Mouse (Mus musculus): ENCODE results near the gene Ifitm1. TPM values are rescaled to one million over a fixed set of nuclear protein-coding genes. Genes with fewer than 3 reads are reported as not detected.
"Not testable (repeated sequence)": the region's sequence is repeated elsewhere in the genome, so short reads cannot be mapped to it uniquely, and the experiment has no call there.

The Ifitm1 gene
- polyA plus RNA-seq, 1 experiment = 82.9 TPM

DNA sequence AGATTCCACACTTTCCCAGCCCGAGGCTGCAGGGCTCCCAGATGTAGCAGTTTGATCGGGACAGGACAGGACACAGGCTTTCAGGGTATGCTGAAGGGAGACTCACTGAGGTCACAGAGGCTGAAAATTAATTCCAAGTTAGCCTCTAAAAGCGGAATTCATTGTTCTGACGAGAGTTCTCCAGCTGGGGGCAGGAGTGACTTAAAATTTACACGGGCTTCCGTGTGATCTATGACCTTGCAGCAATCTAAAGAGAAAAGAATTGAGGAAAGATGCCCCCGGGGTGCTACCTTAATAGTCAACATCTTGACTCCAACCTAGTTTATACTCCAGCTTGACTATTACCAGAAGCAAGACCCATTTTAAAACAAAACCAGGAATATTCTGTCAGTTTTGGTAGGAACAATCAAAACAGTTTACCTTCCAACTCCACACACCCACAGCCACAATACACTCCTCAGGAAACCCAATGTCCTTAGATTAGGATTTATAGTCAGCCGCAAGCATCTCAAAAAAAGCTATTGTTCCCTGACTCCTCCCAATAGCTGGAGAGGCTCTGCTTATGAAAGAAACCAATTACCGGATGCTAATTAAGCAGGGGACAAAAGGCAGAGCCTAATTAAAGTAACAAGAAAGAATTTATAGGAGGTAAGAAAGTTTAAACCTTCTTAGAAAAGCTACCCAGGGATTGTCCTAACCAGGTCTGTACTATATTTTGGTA lies 7.7 kb upstream of the Ifitm1 start:
- H3K27ac ChIP-seq (ENCODE audit: control insufficient read depth, insufficient read depth, low read depth, low read length, poor library complexity) = no peak overlapping the region
- TF ChIP-seq CTCF (IDR thresholded peaks at IDR 0.05; ENCODE audit: control insufficient read depth, insufficient read depth, low read length) (no peak), POLR2A (IDR thresholded peaks at IDR 0.05; ENCODE audit: borderline replicate concordance, control insufficient read depth, low read depth, low read length) (no peak)
- H3K4me3 ChIP-seq (replicated peaks; ENCODE audit: control insufficient read depth, low read depth, low read length) = no peak overlapping the region
- WGBS = 9% methylated on average over 9 of the region's 9 CpGs
- H3K4me1 ChIP-seq (ENCODE audit: control insufficient read depth, insufficient read depth, low read length) = peaks cover 6% of the 10 kb centered on the region

DNA sequence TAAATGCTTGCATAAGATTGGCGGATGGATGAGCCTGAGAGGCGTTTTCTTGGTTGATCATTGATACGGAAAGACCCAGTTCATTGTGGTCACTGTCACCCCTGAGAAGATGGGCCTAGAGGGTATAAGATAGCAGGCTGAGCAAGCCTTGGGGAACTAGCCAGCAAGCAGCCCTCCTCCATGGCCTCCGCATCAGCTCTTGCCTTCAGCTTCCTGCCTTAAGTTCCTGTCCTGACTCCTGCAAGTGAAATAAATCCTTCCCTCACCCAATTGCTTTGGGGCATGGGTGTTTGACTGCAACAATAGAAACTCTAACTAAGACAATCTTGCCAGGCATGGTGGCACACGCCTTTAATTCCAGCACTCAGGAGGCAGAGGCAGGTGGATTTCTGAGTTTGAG lies 7.0 kb upstream of the Ifitm1 start:
- Histone ChIP-seq H3K4me3 (replicated peaks; ENCODE audit: control insufficient read depth, low read depth, low read length) (no peak overlapping the region), H3K27ac (ENCODE audit: control insufficient read depth, insufficient read depth, low read depth, low read length, poor library complexity) (no peak overlapping the region), H3K4me1 (ENCODE audit: control insufficient read depth, insufficient read depth, low read length) (peaks cover 6% of the 10 kb centered on the region)
- 55% methylated on average over 5 of the region's 5 CpGs for WGBS
- no peak for TF ChIP-seq POLR2A (IDR thresholded peaks at IDR 0.05; ENCODE audit: borderline replicate concordance, control insufficient read depth, low read depth, low read length)
- TF ChIP-seq CTCF (IDR thresholded peaks at IDR 0.05; ENCODE audit: control insufficient read depth, insufficient read depth, low read length) = no peak

DNA sequence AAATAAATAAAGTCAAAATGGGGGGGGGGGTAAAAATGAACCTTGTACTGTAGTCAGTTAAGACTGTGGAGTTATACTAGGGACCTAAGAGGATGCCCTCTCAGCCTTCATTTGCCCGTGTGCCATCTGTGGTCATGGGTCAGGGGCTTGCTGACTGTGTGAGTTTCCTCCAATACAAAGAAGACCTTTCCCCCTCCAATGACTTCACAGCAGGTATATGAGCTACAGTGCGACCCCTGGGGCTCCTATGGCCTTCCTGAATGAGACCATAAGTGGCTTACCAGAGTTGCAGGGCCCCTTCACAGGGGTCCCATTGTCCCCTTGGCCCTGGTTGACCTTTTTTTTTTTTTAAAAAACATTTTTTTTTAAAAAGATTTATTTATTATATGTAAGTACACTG lies 5.6 kb upstream of the Ifitm1 start:
- no peak for TF ChIP-seq POLR2A (IDR thresholded peaks at IDR 0.05; ENCODE audit: borderline replicate concordance, control insufficient read depth, low read depth, low read length)
- TF ChIP-seq CTCF (IDR thresholded peaks at IDR 0.05; ENCODE audit: control insufficient read depth, insufficient read depth, low read length) = no peak

DNA sequence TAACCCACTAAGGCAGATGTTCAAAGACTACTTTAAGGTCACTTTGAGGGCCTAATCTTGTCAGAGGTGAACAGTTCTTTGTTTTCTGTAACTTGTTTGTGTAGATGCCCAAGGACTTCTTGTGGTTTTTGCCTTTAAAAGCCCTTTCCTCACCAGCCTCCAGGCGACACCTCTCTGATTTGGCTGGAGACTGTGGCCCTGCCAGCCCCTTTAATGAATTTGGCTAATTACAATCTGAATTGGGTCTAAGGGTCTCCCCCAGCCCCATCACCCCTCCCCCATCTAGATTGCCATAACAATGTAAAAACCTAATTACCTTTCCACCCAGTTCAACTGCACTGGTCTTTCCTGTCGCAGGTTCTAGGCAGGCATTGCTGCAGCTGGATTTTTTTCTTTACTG lies 4.3 kb upstream of the Ifitm1 start:
- peaks cover 3% of the 10 kb centered on the region; the same call in 1 of the 2 replicates for H3K4me1 ChIP-seq (ENCODE audit: control insufficient read depth, insufficient read depth, low read length)
- no peak overlapping the region for H3K27ac ChIP-seq (ENCODE audit: control insufficient read depth, insufficient read depth, low read depth, low read length, poor library complexity)
- WGBS = 76% methylated on average over 2 of the region's 2 CpGs
- H3K4me3 ChIP-seq (replicated peaks; ENCODE audit: control insufficient read depth, low read depth, low read length) = no peak overlapping the region
- TF ChIP-seq CTCF (IDR thresholded peaks at IDR 0.05; ENCODE audit: control insufficient read depth, insufficient read depth, low read length) (no peak), POLR2A (IDR thresholded peaks at IDR 0.05; ENCODE audit: borderline replicate concordance, control insufficient read depth, low read depth, low read length) (no peak)

More for the DNA sequence above, 5.6 kb upstream of the Ifitm1 start:
- WGBS = 81% methylated on average over 2 of the region's 2 CpGs
- Histone ChIP-seq H3K4me1 (ENCODE audit: control insufficient read depth, insufficient read depth, low read length) (peaks cover 6% of the 10 kb centered on the region), H3K27ac (ENCODE audit: control insufficient read depth, insufficient read depth, low read depth, low read length, poor library complexity) (no peak overlapping the region), H3K4me3 (replicated peaks; ENCODE audit: control insufficient read depth, low read depth, low read length) (no peak overlapping the region)

DNA sequence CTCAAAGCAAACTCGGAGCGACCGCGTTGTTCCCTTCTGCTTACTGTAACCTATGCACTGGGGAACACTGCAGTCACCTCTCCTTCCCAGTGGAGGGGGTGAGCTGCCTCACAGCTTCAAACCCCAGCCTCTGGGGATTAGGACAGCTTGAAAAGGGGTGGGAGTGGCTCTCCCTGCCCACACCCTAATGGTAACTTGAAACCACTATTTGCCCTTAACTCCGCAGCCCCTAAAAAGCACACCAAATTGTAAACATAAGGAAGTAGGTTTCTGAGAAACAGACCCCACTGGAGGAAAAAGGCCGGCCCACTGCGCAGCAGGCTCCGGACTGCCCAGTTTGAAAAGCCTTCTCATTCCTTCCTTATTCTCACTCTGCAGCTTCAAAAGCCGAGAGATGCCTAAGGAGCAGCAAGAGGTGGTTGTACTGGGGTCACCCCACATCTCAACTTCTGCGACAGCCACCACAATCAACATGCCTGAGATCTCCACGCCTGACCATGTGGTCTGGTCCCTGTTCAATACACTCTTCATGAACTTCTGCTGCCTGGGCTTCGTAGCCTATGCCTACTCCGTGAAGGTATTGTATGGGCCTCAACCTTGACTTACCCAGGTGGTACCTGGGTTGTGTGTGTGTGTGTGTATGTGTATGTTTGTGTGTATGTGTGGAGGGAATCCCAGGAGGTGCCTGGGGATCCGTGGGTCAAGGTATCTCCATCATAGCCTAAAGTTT lies 1.0 kb downstream of the Ifitm1 start:
- 7% methylated on average over 14 of the region's 14 CpGs for WGBS
- TF ChIP-seq POLR2A (IDR thresholded peaks at IDR 0.05; ENCODE audit: borderline replicate concordance, control insufficient read depth, low read depth, low read length) = no peak
- TF ChIP-seq CTCF (IDR thresholded peaks at IDR 0.05; ENCODE audit: control insufficient read depth, insufficient read depth, low read length) = no peak
- no peaks in the 10 kb centered on the region; the same call in 1 of the 2 replicates for H3K4me1 ChIP-seq (ENCODE audit: control insufficient read depth, insufficient read depth, low read length)
- no peak overlapping the region for H3K4me3 ChIP-seq (replicated peaks; ENCODE audit: control insufficient read depth, low read depth, low read length)
- H3K27ac ChIP-seq (ENCODE audit: control insufficient read depth, insufficient read depth, low read depth, low read length, poor library complexity) = no peak overlapping the region

DNA sequence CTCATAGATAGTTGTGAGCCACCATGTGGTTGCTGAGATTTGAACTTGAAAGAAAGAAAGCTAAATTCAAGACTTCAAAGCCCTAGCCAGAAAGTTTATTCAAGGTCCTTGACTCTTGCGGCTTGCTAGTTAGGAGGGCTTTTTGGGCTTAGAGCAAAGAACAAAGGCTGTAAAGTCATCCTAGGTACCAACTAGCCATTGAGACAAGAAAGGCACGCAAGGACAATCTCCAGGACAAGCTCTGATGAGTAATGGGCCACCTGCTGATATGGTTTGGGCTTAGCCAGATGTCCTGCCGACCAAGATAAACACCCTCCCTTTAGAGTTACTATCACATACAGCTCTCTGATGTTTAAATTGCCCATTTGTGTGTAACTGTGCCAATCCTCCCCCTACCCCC lies 1.7 kb downstream of the Ifitm1 start:
- not testable (repeated sequence) for H3K27ac ChIP-seq (ENCODE audit: control insufficient read depth, insufficient read depth, low read depth, low read length, poor library complexity); H3K4me3 ChIP-seq (replicated peaks; ENCODE audit: control insufficient read depth, low read depth, low read length); H3K4me1 ChIP-seq (ENCODE audit: control insufficient read depth, insufficient read depth, low read length)
- 31% methylated on average over 3 of the region's 3 CpGs for WGBS

DNA sequence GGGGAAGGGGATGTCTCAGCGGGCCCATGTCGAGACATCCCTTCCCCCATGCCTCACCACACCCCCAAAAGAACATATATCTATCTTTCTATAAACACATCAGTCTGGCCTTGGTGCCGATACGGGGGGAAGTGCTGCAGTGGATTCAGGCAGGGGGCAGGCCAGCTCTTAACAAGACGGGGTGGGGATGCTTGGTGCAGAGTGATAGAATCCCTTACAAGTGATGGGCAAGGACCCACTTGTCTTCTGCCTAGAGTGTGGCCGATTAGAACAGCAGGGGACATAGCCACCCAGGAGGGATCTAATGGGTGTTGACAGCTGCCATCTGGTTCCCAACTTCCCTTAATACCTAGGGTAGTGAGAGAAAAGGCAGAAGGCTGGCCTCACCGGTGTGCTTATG lies 3.9 kb downstream of the Ifitm1 start:
- Histone ChIP-seq H3K4me1 (ENCODE audit: control insufficient read depth, insufficient read depth, low read length) (no peaks in the 10 kb centered on the region; the same call in 1 of the 2 replicates), H3K4me3 (replicated peaks; ENCODE audit: control insufficient read depth, low read depth, low read length) (no peak overlapping the region), H3K27ac (ENCODE audit: control insufficient read depth, insufficient read depth, low read depth, low read length, poor library complexity) (no peak overlapping the region)
- TF ChIP-seq POLR2A (IDR thresholded peaks at IDR 0.05; ENCODE audit: borderline replicate concordance, control insufficient read depth, low read depth, low read length) (no peak), CTCF (IDR thresholded peaks at IDR 0.05; ENCODE audit: control insufficient read depth, insufficient read depth, low read length) (no peak)
- WGBS = 31% methylated on average over 7 of the region's 7 CpGs

DNA sequence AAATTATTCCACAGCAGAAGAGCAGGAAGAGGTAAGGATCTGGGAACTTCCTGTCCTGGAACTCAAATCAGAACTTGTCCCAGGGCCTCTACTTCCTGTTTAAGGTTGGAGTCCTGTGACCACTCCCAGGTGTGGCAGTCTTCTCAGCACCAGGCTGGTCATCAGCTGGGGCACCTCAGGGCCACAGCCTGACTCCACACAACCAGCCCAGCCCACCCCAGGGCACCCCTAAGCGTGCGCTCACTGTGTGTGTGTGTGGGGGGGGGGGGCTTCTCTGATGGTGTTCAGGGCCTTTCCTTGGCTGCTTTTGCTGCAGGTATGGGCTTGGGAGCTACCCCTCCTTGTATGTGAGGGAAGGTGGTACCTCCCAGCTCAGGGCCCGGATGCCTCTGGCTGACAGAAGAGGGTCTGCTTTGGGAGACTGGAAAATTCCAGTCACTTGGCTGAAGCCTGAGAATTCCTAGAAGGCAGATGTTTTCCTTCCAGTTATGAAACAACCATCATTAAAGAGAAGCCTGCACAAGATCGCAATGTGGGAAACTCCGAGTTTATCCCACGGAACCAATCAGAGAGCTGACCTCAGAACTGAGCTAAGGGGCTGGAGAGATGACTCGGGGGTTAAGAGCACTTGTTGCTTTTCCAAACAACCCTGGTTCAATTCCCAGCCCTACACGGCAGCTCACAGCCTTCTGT lies 4.6 kb downstream of the Ifitm1 start:
- no peaks in the 10 kb centered on the region; the same call in 1 of the 2 replicates for H3K4me1 ChIP-seq (ENCODE audit: control insufficient read depth, insufficient read depth, low read length)
- TF ChIP-seq POLR2A (IDR thresholded peaks at IDR 0.05; ENCODE audit: borderline replicate concordance, control insufficient read depth, low read depth, low read length) (no peak), CTCF (IDR thresholded peaks at IDR 0.05; ENCODE audit: control insufficient read depth, insufficient read depth, low read length) (no peak)
- no peak overlapping the region for H3K4me3 ChIP-seq (replicated peaks; ENCODE audit: control insufficient read depth, low read depth, low read length)
- H3K27ac ChIP-seq (ENCODE audit: control insufficient read depth, insufficient read depth, low read depth, low read length, poor library complexity) = no peak overlapping the region
- WGBS = 85% methylated on average over 8 of the region's 8 CpGs

Measured in bone marrow, adult 2 months (tissue).